Mouse (Mus musculus): ENCODE results near the gene Ino80d. TPM values are rescaled to one million over a fixed set of nuclear protein-coding genes. Genes with fewer than 3 reads are reported as not detected.

Ino80d gene
- total RNA-seq, 2 experiments from 2014 or later = 14.0 to 14.6 TPM

DNA sequence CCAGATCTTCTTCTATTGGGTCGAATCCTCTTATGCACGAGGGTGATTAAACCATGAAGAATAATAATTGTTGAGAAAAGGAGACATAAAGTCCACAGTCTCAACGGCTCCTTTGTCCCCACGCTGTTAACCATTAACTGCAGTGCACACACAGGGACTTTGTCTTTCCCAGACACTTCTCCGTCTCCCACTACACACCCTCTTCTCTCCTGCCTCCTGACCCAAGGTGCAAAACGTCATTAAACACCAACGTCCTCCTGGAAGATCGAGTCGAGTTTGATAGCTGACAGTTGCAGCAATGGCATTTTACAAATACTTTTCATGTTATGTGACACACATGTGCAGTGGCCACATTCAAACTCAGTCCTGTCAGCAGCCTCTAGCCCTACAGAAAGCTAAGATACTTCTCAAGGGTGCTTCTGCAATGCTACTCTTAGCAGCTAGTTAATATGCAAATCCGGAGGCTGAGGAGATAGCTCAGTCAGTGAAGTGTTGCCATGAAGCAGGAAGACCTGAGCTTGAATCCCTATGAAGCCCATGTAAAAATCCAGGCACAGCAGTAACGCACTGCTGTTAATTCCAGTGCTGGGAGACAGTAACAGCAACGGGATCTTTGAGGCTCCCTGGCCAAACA lies 109.3 kb downstream of the Ino80d start:
- TF ChIP-seq CTCF (IDR thresholded peaks at IDR 0.05) = no peak
- Histone ChIP-seq H3K27ac (no peak overlapping the region), H3K4me3 (no peak overlapping the region)
- intact Hi-C loops (cut with DNase I) = no loop called here
- DNase-seq = no peak

DNA sequence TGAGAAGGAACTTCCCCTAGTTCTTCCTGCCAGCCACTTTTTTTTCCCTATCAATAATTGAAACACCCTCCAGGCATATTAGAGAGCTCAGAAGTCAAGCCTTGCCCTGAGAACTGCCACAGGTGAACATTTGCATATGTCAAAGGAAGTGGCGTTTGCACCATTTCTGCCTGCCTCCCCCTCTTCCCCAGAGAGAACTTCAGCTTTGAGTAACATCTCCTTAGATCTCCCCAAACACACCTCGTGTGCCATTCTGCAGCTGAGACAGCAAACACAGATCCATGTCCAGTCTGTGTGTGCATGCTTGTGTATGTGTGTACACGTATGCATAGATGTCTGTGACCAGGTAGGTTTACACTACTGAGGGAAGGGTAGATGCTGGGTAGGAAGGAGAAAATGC lies 112.6 kb downstream of the Ino80d start:
- no peak for DNase-seq
- no peak for TF ChIP-seq CTCF (IDR thresholded peaks at IDR 0.05)
- H3K27ac ChIP-seq = no peak overlapping the region
- intact Hi-C loops (cut with DNase I) = no loop called here
- no peak overlapping the region for H3K4me3 ChIP-seq

DNA sequence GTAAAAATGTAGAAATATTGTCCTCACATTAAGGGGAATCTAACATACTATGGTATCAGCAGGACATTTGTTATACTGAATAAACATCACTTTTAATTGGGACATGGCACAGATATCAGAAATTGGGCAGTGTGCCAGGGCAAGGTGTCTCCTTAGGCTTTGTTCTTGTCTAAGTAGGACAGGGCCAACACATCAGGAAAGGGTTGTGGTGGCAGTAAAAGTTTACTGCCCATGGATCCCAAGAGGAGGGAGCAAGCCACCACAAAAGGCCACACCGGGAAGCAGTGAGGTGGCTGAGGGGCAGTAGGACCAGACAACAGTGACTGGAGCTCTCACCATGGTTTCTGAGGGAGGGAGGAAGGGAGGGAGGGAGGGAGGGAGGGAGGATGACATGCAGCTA lies 121.1 kb downstream of the Ino80d start:
- DNase-seq = no peak
- Histone ChIP-seq H3K27ac (no peak overlapping the region), H3K4me3 (no peak overlapping the region)
- TF ChIP-seq CTCF (IDR thresholded peaks at IDR 0.05) = no peak
- intact Hi-C loops (cut with DNase I) = no loop called here

DNA sequence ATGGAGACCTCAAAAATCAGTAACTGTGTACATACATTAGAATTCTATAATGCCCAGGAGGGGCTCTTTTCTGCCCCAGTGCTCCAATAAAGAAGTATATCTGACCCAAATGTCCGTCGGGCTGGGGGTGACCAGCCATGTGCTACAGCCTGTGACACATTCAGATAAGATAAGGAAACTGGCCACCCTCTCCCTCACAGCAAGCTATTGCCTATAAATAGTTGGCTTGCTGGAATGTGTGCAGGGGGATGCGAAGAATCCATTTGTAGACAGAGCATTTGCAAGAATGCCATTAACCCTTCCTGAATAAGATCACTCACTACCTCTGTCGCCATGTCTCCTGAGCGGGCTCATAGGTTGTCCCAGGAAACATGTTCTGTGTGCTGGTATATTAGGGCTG lies 121.8 kb downstream of the Ino80d start:
- TF ChIP-seq CTCF (IDR thresholded peaks at IDR 0.05) = no peak
- no peak overlapping the region for H3K27ac ChIP-seq

DNA sequence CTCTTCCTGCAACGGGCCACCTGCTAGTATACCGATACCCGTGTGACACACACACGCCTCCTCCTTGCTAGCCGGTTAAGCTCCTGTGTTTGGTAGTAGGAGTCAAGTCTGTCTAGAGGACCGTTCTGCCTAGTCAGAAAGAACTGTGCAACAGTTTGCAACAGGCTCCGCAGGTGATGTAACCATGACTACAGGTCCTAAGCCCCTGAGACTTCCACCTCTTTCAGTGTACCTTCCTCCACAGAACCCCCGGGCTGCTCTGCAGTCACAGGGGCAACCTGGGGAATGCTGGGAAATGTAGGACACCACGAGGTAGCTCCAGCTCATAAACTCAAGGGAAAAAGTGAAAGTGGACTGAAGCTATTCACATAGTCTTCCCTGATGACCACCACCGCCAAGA lies 123.4 kb downstream of the Ino80d start:
- DNase-seq = no peak
- H3K27ac ChIP-seq = no peak overlapping the region
- intact Hi-C loops (cut with DNase I) = no loop called here
- no peak for TF ChIP-seq CTCF (IDR thresholded peaks at IDR 0.05)
- H3K4me3 ChIP-seq = no peak overlapping the region

More for the DNA sequence above, 121.8 kb downstream of the Ino80d start:
- intact Hi-C loops (cut with DNase I) = no loop called here
- DNase-seq = no peak
- no peak overlapping the region for H3K4me3 ChIP-seq

DNA sequence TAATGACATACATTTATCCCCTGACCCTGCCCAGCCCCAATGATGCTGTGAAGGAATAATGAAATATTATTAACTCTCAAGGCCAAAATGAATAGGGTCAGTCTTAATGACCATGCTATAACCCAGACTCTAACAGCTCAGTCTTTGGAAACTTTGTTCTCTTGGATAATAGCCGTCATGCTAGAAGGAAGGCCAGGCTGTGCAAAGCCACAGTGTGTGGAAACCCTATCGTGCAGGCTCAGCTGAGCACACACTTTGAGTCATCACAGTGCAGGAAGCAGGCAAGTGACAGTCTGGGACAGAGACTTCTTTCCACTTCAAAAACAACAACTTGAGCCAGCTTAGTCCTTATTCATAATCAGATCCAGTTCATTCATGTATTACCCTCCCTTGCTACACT lies 126.9 kb downstream of the Ino80d start:
- no peak overlapping the region for H3K4me3 ChIP-seq
- no peak for DNase-seq
- intact Hi-C loops (cut with DNase I) = no loop called here
- no peak for TF ChIP-seq CTCF (IDR thresholded peaks at IDR 0.05)
- H3K27ac ChIP-seq = no peak overlapping the region

DNA sequence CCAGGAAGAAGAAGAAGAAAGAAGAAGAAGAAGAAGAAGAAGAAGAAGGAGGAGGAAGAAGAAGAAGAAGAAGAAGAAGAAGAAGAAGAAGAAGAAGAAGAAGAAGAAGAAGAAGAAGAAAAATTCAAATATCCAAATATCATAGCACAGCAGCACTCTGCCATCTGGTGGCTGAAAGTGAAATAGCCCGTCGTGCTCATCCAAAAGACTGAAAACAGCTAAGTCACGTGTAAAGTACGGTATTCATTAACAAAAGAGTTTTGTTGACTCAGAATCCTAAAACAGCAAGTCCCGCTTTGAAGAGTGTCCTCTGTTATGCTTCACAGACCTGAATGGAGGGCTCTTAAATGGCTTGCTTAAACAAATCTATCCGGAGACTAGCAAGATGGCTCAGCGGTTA lies 128.2 kb downstream of the Ino80d start:
- TF ChIP-seq CTCF (IDR thresholded peaks at IDR 0.05) = peak; percentile 82
- intact Hi-C loops (cut with DNase I) = no loop called here
- peak; percentile 58 for DNase-seq
- peak overlapping the region; percentile 50 for H3K4me3 ChIP-seq
- H3K27ac ChIP-seq = no peak overlapping the region

DNA sequence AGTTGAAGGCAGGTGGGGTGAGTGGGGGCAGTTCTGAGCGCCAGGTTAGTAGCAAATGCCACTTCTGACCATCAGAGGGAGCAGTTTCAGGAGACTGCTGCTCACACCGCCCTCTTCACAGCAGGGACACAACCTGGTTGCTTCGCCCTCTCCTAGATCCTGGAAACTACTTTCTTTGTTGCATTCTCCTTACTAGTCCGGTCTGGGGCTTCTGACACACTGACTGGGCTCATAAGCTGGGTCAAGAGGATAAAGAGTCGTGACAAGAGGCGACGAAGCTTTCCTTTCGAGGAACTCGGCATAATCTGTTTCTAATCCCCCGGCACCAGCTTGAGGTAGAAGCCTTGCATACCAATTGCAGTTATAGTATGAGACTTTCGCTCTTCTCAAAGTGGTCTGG lies 129.9 kb downstream of the Ino80d start:
- peak; percentile 83 for TF ChIP-seq CTCF (IDR thresholded peaks at IDR 0.05)
- intact Hi-C loops (cut with DNase I) = no loop called here
- H3K27ac ChIP-seq = no peak overlapping the region
- H3K4me3 ChIP-seq = peak overlapping the region; percentile 65
- peak; percentile 47 for DNase-seq

DNA sequence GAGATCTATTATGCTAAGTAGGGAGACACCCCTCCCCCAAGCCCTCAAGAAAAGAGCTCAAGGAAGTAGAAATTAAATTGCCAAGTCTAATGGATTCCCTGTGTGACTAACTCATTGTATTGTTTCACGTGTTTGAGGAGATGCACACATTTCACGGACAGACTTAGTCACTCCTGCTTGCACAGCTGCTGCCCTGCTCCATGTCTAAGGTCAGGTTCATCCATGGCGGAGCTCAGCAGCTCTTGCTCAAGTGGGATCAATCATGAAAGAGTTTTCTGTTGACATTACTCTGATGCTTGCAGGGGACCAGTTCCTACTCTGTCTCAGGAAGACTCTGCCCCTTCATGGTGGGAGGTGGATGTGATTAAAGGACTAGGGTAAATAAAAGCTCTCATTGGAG lies 137.7 kb downstream of the Ino80d start:
- intact Hi-C loops (cut with DNase I) = no loop called here
- no peak for DNase-seq
- H3K27ac ChIP-seq = no peak overlapping the region
- TF ChIP-seq CTCF (IDR thresholded peaks at IDR 0.05) = no peak
- no peak overlapping the region for H3K4me3 ChIP-seq

DNA sequence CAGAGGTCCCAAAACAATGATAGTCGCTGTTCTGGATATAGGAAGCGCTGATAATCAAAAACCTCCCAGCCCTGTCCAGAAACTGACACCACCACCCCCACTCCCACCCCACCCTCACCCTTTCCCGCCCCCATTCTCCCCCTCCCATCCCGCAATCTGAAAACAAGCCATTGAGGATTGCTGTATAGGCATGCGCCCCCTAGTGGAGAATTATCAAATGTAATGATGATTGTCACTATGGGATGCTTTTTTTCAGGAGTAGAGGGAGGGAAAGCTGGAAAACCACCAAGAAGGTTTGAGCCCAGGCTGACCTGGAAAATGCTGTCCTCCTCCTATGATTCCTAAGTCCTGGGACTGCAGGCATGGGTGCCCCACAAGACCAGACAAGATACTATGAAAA lies 147.6 kb downstream of the Ino80d start:
- Histone ChIP-seq H3K4me3 (peak overlapping the region; percentile 48), H3K27ac (no peak overlapping the region)
- DNase-seq = no peak
- intact Hi-C loops (cut with DNase I) = loop anchor here (5.0 kb wide), 1 partner anchor 180 kb away; no protein-coding TSS in a partner anchor
- TF ChIP-seq CTCF (IDR thresholded peaks at IDR 0.05) = peak; percentile 61

DNA sequence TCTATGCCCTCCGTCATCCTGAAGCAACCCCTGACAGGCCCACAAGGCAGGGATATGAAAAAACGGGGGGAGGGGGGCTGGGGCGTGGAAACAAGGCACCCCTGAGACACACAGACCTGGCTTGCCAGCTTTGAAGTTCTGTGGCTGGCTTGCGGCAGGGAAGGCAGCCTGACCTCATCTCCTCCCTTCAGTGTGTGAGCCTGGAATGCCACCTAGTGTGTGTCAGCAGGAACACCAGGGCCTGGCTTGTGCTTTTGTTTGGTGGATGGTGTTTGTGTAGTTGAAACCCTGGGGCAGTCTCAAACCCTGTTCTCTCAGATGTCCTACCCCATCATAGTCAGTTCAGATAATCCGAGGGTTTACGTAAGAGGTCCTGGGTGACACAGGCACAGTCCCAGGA lies 150.2 kb downstream of the Ino80d start:
- peak; percentile 59 for DNase-seq
- peak; percentile 80 for TF ChIP-seq CTCF (IDR thresholded peaks at IDR 0.05)
- intact Hi-C loops (cut with DNase I) = no loop called here
- Histone ChIP-seq H3K4me3 (no peak overlapping the region), H3K27ac (no peak overlapping the region)

DNA sequence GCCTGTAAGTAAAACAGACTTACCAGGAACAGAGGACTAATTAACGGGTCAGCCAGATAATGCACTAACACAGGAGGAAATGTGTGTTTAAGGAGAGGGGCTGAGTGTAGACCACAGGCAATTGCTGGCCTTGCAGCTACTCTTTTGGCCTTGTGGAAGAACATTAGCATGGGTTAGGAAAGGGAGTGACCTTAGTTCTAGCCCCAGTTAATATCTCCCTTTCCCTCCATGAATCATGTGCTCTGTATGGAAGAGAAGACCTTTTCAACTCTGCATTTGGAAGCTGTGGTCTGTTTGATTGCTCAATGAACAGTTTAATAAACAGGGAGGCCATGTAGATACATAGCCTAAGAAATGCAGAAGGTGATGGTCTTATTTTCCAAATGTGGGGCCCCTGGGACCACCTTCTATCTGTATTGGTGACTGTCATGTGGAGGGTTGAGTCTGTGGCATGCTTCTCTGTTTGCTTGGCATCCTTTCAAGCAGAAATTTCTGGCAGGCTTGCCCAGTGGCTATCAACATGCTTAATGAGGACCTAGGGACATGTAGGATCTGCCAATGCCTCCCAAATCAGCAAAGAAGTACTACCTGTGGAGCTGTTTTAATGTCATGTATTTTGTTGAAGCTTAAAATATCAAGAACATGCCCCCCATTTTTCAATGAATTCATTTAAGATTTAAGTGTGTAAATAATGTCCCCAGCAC lies 157.4 kb downstream of the Ino80d start:
- DNase-seq = no peak
- no peak for TF ChIP-seq CTCF (IDR thresholded peaks at IDR 0.05)
- H3K4me3 ChIP-seq = no peak overlapping the region
- intact Hi-C loops (cut with DNase I) = no loop called here
- H3K27ac ChIP-seq = no peak overlapping the region

DNA sequence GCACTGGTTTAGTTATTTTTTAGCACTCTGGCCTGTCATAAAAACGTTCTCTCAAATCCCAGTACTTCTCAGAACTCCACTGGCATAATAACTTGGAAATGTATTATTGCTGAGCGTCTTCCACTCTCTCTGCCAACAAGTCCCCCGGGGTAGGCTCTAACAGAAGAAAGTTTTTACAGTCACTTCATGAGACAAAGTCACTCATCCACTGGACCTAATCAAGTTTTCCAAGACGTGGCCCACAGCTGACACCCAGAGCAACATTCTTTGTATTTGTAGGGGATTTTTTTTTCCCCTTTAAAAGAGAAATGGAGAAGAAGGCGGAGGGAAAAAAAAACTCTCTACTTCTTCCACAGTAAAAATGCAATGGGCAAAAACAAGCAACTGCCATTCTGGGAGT lies 157.9 kb downstream of the Ino80d start:
- no peak for TF ChIP-seq CTCF (IDR thresholded peaks at IDR 0.05)
- Histone ChIP-seq H3K27ac (no peak overlapping the region), H3K4me3 (no peak overlapping the region)
- no peak for DNase-seq
- intact Hi-C loops (cut with DNase I) = no loop called here

DNA sequence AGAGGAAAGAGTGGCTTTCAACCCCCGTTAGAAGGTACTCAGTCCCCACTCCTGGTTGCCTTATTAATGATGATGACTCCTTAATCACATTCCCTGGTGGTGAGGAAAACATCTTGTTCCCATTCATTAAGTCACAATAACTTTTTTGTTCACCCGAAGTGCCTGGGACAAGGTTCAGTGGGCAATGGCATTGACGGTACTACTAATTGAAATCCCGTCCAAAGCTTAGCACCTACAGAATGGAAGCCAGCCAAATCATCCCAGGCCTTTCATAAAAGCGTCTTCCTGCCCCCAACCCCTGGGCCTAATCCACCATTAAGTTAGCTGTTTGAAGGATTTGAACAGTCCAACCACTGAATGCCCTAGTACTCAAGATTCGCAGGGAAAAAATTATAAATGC lies 159.1 kb downstream of the Ino80d start:
- Histone ChIP-seq H3K4me3 (no peak overlapping the region), H3K27ac (no peak overlapping the region)
- no peak for DNase-seq
- intact Hi-C loops (cut with DNase I) = no loop called here
- no peak for TF ChIP-seq CTCF (IDR thresholded peaks at IDR 0.05)

All from gastrocnemius, adult 2 months (tissue).